Mouse (Mus musculus): ENCODE results near the gene Gm12184. TPM values are rescaled to one million over a fixed set of nuclear protein-coding genes. Genes with fewer than 3 reads are reported as not detected.

Gm12184 gene
- polyA plus RNA-seq, 1 experiment from 2014 or later = 2.6 TPM

DNA sequence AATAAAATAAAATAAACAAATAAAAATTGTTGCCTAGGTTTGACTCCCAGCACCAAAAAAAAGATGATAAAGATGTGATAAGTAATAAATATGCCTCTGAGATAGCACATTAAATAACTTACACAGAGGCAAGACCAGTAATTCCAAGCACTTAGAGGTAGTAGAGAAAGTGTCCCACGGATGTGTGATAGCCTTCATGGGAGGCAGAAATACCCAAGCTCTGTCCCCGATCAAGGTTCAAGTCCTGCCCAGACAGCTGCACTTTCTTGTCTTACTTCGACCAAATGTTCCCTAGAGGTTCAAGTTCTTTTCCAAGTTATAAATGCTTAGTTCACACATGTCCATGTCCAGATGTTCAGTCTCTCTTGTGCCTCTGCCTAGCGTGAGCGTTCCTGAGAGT lies 37.2 kb downstream of the Gm12184 start:
- Histone ChIP-seq H3K27ac (ENCODE audit: low read length) (no peak overlapping the region), H3K36me3 (ENCODE audit: control insufficient read depth, insufficient read depth, low read length) (no peaks in the 10 kb centered on the region), H3K9ac (ENCODE audit: low read length) (no peak overlapping the region), H3K27me3 (ENCODE audit: control insufficient read depth, insufficient read depth, low read depth, low read length) (no peaks in the 10 kb centered on the region), H3K4me2 (ENCODE audit: low read depth, low read length) (no peak overlapping the region), H3K4me3 (ENCODE audit: low read length) (no peak overlapping the region), H3K9me3 (ENCODE audit: control insufficient read depth, low read length) (no peaks in the 10 kb centered on the region), H3K4me1 (replicated peaks; ENCODE audit: control insufficient read depth, insufficient read depth, low read length) (no peaks in the 10 kb centered on the region)
- WGBS = 74% methylated on average over 5 of the region's 5 CpGs
- no peak for ATAC-seq (ENCODE audit: low read depth)

DNA sequence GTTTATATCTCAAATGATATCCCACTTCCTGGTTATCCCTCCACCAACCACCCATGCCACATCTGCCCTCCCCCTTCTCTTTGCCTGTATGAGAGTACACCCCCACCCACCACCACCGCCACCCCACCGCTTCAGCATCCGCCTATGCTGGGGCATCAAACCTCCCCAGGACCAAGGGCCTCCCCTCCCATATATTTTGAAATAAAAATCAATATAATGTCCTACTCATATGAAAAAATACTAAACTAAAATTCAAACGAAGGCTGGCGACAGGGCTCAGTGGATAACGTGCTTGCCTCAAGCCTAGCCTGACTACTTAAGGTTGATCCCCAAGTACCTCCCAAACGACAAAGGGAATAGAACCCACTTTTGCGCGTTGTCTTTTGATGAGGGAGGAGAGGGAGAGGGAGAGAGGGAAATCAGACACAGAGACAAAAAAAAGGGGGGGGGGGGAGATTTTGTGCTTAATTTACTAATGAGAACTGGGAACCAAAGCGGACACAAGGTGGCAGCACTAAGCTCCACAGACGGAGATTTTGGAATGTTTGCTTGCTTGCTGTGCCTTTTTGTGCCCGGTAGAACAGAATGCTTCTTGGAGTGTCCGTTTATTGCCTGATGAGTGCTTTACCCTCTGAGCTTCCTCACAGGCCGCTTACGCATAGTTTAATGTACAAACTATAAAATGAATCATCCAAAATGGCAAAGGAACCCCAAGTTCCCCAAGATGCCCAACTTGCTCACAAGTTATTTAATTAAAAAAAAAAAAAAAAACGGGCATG lies 38.0 kb downstream of the Gm12184 start:
- H3K4me2 ChIP-seq (ENCODE audit: low read depth, low read length) = peak overlapping the region; percentile 73
- ATAC-seq (ENCODE audit: low read depth) = peak; percentile 65
- H3K27ac ChIP-seq (ENCODE audit: low read length) = no peak overlapping the region
- no peaks in the 10 kb centered on the region for H3K27me3 ChIP-seq (ENCODE audit: control insufficient read depth, insufficient read depth, low read depth, low read length)
- peak overlapping the region; percentile 45 for H3K4me3 ChIP-seq (ENCODE audit: low read length)
- 6% methylated on average over 16 of the region's 16 CpGs for WGBS
- H3K9me3 ChIP-seq (ENCODE audit: control insufficient read depth, low read length) = no peaks in the 10 kb centered on the region
- H3K36me3 ChIP-seq (ENCODE audit: control insufficient read depth, insufficient read depth, low read length) = no peaks in the 10 kb centered on the region
- H3K9ac ChIP-seq (ENCODE audit: low read length) = peak overlapping the region; percentile 48
- no peaks in the 10 kb centered on the region for H3K4me1 ChIP-seq (replicated peaks; ENCODE audit: control insufficient read depth, insufficient read depth, low read length)

DNA sequence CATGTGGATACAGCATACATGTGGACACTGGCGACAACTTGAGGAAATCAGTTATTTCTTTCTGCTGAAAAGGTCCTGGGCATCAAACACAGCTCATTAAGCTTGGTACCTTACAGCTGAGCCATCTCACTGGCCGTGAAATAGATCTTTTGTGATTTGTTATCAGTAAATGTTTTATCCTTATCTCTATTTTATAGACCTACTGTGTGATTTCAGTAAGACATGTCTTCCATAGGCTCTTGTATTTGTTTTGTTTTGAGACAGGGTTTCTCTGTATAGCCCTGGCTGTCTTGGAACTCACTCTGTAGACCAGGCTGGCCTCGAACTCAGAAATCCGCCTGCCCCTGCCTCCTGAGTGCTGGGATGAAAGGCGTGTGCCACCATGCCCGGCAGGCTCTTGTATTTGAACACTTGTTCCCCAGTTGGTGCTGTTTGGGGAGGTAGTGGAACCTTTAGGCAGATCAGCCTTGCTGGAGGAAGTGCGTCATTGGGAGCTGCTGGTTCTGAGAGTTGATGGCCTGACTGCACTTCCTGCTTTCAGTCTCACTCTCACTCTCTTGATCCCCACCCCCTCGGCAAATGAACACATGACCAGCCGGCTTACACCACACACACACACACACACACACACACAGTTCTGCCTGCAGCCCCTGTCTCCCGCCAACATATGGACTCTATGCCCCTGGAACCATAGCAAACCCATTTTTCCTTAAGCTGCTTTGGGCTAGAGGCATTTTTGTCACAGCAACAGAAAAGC lies 38.8 kb downstream of the Gm12184 start:
- H3K9ac ChIP-seq (ENCODE audit: low read length) = peak overlapping the region; percentile 48; the same call in 1 of the 2 replicates
- no peaks in the 10 kb centered on the region for H3K9me3 ChIP-seq (ENCODE audit: control insufficient read depth, low read length)
- no peaks in the 10 kb centered on the region for H3K27me3 ChIP-seq (ENCODE audit: control insufficient read depth, insufficient read depth, low read depth, low read length)
- peak; percentile 73 for ATAC-seq (ENCODE audit: low read depth)
- WGBS = 40% methylated on average over 10 of the region's 10 CpGs
- peak overlapping the region; percentile 36; the same call in 1 of the 2 replicates for H3K27ac ChIP-seq (ENCODE audit: low read length)
- peak overlapping the region; percentile 45 for H3K4me3 ChIP-seq (ENCODE audit: low read length)
- peak overlapping the region; percentile 73 for H3K4me2 ChIP-seq (ENCODE audit: low read depth, low read length)
- H3K4me1 ChIP-seq (replicated peaks; ENCODE audit: control insufficient read depth, insufficient read depth, low read length) = no peaks in the 10 kb centered on the region
- H3K36me3 ChIP-seq (ENCODE audit: control insufficient read depth, insufficient read depth, low read length) = no peaks in the 10 kb centered on the region

DNA sequence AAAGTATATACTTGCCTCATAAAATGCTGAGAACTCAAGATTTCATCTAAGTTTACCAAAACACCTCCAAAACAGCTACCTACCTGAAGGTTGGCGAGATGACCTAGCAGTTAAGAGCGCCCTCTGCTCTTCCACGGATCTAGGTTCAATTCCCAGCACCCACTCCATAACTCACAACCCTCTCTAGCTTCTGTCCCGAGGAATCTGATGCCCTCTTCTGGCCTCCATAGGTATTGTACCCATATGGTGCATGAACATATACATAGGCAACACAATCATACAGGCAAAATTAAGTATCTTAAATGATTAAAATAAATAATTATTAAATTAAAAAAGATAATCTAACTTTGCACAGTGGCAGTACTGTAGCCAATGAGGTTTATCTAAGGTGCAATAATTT lies 44.2 kb downstream of the Gm12184 start:
- WGBS = 86% methylated on average over 4 of the region's 4 CpGs
- Histone ChIP-seq H3K9me3 (ENCODE audit: control insufficient read depth, low read length) (no peaks in the 10 kb centered on the region), H3K4me3 (ENCODE audit: low read length) (no peak overlapping the region), H3K4me2 (ENCODE audit: low read depth, low read length) (no peak overlapping the region), H3K27me3 (ENCODE audit: control insufficient read depth, insufficient read depth, low read depth, low read length) (no peaks in the 10 kb centered on the region), H3K36me3 (ENCODE audit: control insufficient read depth, insufficient read depth, low read length) (no peaks in the 10 kb centered on the region), H3K9ac (ENCODE audit: low read length) (no peak overlapping the region), H3K27ac (ENCODE audit: low read length) (no peak overlapping the region), H3K4me1 (replicated peaks; ENCODE audit: control insufficient read depth, insufficient read depth, low read length) (no peaks in the 10 kb centered on the region)
- no peak for ATAC-seq (ENCODE audit: low read depth)

DNA sequence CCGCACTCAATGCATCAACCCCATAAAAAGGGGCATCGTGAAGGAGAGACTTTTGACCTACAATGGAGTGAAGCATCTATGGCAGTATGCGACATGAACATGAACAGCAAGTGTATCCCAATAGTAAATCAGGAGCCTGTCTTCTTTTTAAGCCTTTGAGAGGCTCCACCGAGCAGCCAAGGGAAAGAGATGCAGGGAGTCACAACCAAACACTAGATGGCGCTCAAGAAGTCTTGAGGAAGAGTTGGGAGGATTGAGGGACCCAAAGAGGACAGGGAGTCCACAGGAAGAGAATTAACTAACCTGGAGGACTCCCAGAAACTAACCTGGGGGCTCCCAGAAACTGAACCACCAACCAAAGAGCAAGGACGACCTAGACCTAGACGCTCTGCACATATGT lies 47.0 kb downstream of the Gm12184 start:
- Histone ChIP-seq H3K36me3 (ENCODE audit: control insufficient read depth, insufficient read depth, low read length) (no peaks in the 10 kb centered on the region), H3K4me2 (ENCODE audit: low read depth, low read length) (no peak overlapping the region), H3K9ac (ENCODE audit: low read length) (no peak overlapping the region), H3K27ac (ENCODE audit: low read length) (no peak overlapping the region), H3K4me1 (replicated peaks; ENCODE audit: control insufficient read depth, insufficient read depth, low read length) (0 out of 2 replicates have a peak, but pooled peaks cover 1% of the 10 kb centered on the region), H3K27me3 (ENCODE audit: control insufficient read depth, insufficient read depth, low read depth, low read length) (no peaks in the 10 kb centered on the region), H3K9me3 (ENCODE audit: control insufficient read depth, low read length) (no peaks in the 10 kb centered on the region), H3K4me3 (ENCODE audit: low read length) (no peak overlapping the region)
- WGBS = 37% methylated on average over 7 of the region's 7 CpGs
- no peak for ATAC-seq (ENCODE audit: low read depth)

DNA sequence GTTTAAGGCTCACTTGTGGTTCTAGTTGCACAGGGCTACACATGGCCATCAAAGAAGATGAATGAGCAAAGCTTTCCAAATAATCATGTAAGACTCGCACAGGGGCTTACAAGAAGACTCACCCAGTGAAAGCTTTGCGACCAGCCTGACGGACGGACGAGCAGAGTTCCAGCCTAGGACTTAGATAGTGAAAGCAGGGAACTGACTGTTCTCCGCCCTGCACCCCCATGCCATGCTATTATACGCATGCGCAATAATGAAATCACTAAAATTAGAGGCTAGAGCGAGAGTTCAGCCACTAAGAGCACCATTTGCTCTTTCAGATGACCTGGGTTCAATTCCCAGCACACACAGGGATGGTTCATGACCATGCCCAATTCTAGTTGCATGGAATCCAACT lies 49.2 kb downstream of the Gm12184 start:
- Histone ChIP-seq H3K4me1 (replicated peaks; ENCODE audit: control insufficient read depth, insufficient read depth, low read length) (0 out of 2 replicates have a peak, but pooled peaks cover 3% of the 10 kb centered on the region), H3K9ac (ENCODE audit: low read length) (no peak overlapping the region), H3K9me3 (ENCODE audit: control insufficient read depth, low read length) (no peaks in the 10 kb centered on the region), H3K4me3 (ENCODE audit: low read length) (no peak overlapping the region), H3K4me2 (ENCODE audit: low read depth, low read length) (no peak overlapping the region), H3K27me3 (ENCODE audit: control insufficient read depth, insufficient read depth, low read depth, low read length) (no peaks in the 10 kb centered on the region), H3K36me3 (ENCODE audit: control insufficient read depth, insufficient read depth, low read length) (no peaks in the 10 kb centered on the region), H3K27ac (ENCODE audit: low read length) (no peak overlapping the region)
- WGBS = 78% methylated on average over 9 of the region's 9 CpGs
- ATAC-seq (ENCODE audit: low read depth) = no peak

DNA sequence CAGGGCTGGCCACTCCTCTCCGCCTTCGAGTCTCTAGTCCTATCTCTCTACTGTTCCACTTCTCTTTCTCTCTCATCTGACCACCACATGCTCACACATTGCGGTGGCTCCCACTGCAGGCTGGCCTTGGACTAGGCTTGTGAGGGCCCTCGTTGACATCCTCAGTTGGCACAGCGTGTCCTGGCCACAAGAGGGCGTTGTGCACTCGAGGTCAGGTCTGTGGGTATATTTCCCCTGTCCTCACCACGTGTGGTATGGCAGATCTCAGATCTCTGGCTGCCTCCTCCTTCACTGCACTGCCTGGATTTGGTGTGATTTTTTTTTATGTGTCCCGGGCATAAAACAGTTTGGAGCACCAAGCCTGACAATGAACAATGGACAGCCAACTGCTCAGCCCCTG lies 49.8 kb downstream of the Gm12184 start:
- Histone ChIP-seq H3K9me3 (ENCODE audit: control insufficient read depth, low read length) (no peaks in the 10 kb centered on the region), H3K27ac (ENCODE audit: low read length) (no peak overlapping the region), H3K4me3 (ENCODE audit: low read length) (no peak overlapping the region), H3K9ac (ENCODE audit: low read length) (no peak overlapping the region), H3K4me1 (replicated peaks; ENCODE audit: control insufficient read depth, insufficient read depth, low read length) (0 out of 2 replicates have a peak, but pooled peaks cover 3% of the 10 kb centered on the region), H3K27me3 (ENCODE audit: control insufficient read depth, insufficient read depth, low read depth, low read length) (no peaks in the 10 kb centered on the region), H3K36me3 (ENCODE audit: control insufficient read depth, insufficient read depth, low read length) (no peaks in the 10 kb centered on the region), H3K4me2 (ENCODE audit: low read depth, low read length) (no peak overlapping the region)
- no peak for ATAC-seq (ENCODE audit: low read depth)
- WGBS = 45% methylated on average over 9 of the region's 9 CpGs

DNA sequence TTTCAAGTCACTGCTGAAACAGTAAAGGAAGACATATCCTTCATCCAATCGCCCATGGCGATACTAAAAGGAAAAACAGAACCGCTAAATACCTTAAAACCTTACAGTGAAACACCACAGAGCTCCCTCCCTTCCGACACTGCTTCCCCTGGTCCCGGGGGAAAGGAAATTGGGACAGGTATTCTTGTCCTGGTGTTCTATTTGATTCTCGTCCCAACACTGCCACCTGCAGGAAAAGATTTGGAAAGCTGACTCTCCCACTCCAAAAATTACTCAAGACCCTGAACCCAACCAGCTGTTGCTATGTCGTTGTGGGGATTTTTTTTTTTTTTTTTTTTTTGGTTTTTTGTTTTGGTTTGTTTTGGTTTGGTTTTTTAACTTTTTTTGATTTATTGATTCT lies 51.0 kb downstream of the Gm12184 start:
- H3K4me1 ChIP-seq (replicated peaks; ENCODE audit: control insufficient read depth, insufficient read depth, low read length) = 0 out of 2 replicates have a peak, but pooled peaks cover 3% of the 10 kb centered on the region
- H3K4me3 ChIP-seq (ENCODE audit: low read length) = no peak overlapping the region
- no peak overlapping the region for H3K27ac ChIP-seq (ENCODE audit: low read length)
- H3K4me2 ChIP-seq (ENCODE audit: low read depth, low read length) = peak overlapping the region; percentile 17; the same call in 1 of the 2 replicates
- no peaks in the 10 kb centered on the region for H3K27me3 ChIP-seq (ENCODE audit: control insufficient read depth, insufficient read depth, low read depth, low read length)
- no peak overlapping the region for H3K9ac ChIP-seq (ENCODE audit: low read length)
- no peaks in the 10 kb centered on the region for H3K36me3 ChIP-seq (ENCODE audit: control insufficient read depth, insufficient read depth, low read length)
- ATAC-seq (ENCODE audit: low read depth) = no peak
- no peaks in the 10 kb centered on the region for H3K9me3 ChIP-seq (ENCODE audit: control insufficient read depth, low read length)
- 2% methylated on average over 7 of the region's 7 CpGs for WGBS

All from lung, embryonic 16.5 days (tissue).